Mouse (Mus musculus) bone marrow, adult 2 months (tissue): ENCODE results near the gene Manbal.

Experiments
- CTCF ChIP-seq: fragments of 200-500 bp; IDR thresholded peaks from 2 replicates; pipeline ENCODE4 v1.5.1; 2011; ENCODE audit warnings: low read length, control low read depth; ENCODE audit not compliant: control insufficient read depth, insufficient read depth
- POLR2A ChIP-seq: fragments of 200-500 bp; IDR thresholded peaks from 2 replicates; pipeline ENCODE4 v1.6.1; 2011; ENCODE audit warnings: low read depth, mild to moderate bottlenecking, control low read depth, low read length, borderline replicate concordance; ENCODE audit not compliant: control insufficient read depth

GRCm38 (mm10) chr2:157418609-157419071 lies 51.2 kb downstream of the Manbal start:
- TF ChIP-seq CTCF = no peak
- TF ChIP-seq POLR2A = no peak
